Mouse (Mus musculus) CH12.LX (cell line): Measurements from ENCODE around the gene Zfand6. TPM values are rescaled to one million over a fixed set of nuclear protein-coding genes. Genes with fewer than 3 reads are reported as not detected.

Experiments used
- DNase-seq: peaks from one replicate; pipeline ENCODE4 v3.0.0-alpha.2; 2013; ENCODE audit errors: extremely low read depth
- H3K27ac ChIP-seq: 2 replicates; pipeline ENCODE4 v1.5.1; 2012; ENCODE audit warnings: low read depth, mild to moderate bottlenecking, control low read depth, moderate library complexity; ENCODE audit not compliant: insufficient read depth
- H3K27me3 ChIP-seq: replicated peaks from 2 replicates; pipeline ENCODE3; 2012; ENCODE audit warnings: inconsistent platforms
- H3K36me3 ChIP-seq, 2 experiments: replicated peaks in 1 of 2; 2 replicates each; pipeline versions ENCODE3 to v1.6.1; 2012; ENCODE audit warnings: inconsistent platforms in 1 of 2, low read length in 1 of 2, mild to moderate bottlenecking in 1 of 2, mixed read lengths in 1 of 2, moderate library complexity in 1 of 2; ENCODE audit not compliant: control insufficient read depth in 1 of 2, insufficient read depth in 1 of 2
- H3K4me1 ChIP-seq, 2 experiments: 2 replicates each; pipeline ENCODE4 v1.6.1; 2012; ENCODE audit warnings: inconsistent platforms in 1 of 2, moderate library complexity in 1 of 2; ENCODE audit not compliant: insufficient read depth in 2 of 2, control insufficient read depth in 1 of 2
- H3K4me2 ChIP-seq: 2 replicates; pipeline ENCODE4 v1.6.1; 2012; ENCODE audit warnings: low read depth, mild to moderate bottlenecking, control low read depth; ENCODE audit not compliant: poor library complexity, insufficient read depth, severe bottlenecking
- H3K4me3 ChIP-seq, 3 experiments: fragments of 150-350 bp in 1 of 3; sonication (generic) in 1 of 3; replicated peaks in 1 of 3; 2 replicates each; pipeline versions ENCODE3 to v1.5.1; 2011 to 2012; ENCODE audit warnings: low read depth in 2 of 3, low read length in 2 of 3, mild to moderate bottlenecking in 2 of 3, moderate library complexity in 2 of 3, control low read depth in 1 of 3, improper control_type of control experiment in 1 of 3, inconsistent platforms in 1 of 3, mixed read lengths in 1 of 3; ENCODE audit not compliant: poor library complexity in 1 of 3
- H3K79me2 ChIP-seq: replicated peaks from 2 replicates; pipeline ENCODE4 v1.6.1; 2012; ENCODE audit warnings: mild to moderate bottlenecking, moderate library complexity; ENCODE audit not compliant: control insufficient read depth, poor library complexity, insufficient read depth, severe bottlenecking; ENCODE audit errors: extremely low read depth
- H3K9ac ChIP-seq: 2 replicates; pipeline ENCODE4 v1.6.1; 2012; ENCODE audit warnings: low read depth, mild to moderate bottlenecking, control low read depth, moderate library complexity; ENCODE audit not compliant: insufficient read depth
- H3K9me3 ChIP-seq: replicated peaks from 2 replicates; pipeline ENCODE3; 2012; ENCODE audit warnings: low read length, inconsistent platforms, mixed read lengths
- EP300 ChIP-seq: IDR thresholded peaks from 2 replicates; pipeline ENCODE4 v1.6.1; 2011; ENCODE audit warnings: low read length, improper control_type of control experiment
- GABPA ChIP-seq: IDR thresholded peaks from 2 replicates; pipeline ENCODE4 v1.6.1; 2012; ENCODE audit warnings: low read depth, low read length, improper control_type of control experiment, inconsistent platforms; ENCODE audit not compliant: insufficient replicate concordance
- HCFC1 ChIP-seq: IDR thresholded peaks from 2 replicates; pipeline ENCODE4 v1.6.1; 2012; ENCODE audit warnings: low read depth, mild to moderate bottlenecking, inconsistent platforms, low read length, improper control_type of control experiment
- KAT2A ChIP-seq: IDR thresholded peaks from 2 replicates; pipeline ENCODE4 v1.6.1; 2012; ENCODE audit warnings: low read length, improper control_type of control experiment, inconsistent platforms; ENCODE audit not compliant: insufficient replicate concordance
- MAFK ChIP-seq: IDR thresholded peaks from 2 replicates; pipeline ENCODE4 v1.6.1; 2011; ENCODE audit warnings: low read length, improper control_type of control experiment; ENCODE audit not compliant: insufficient replicate concordance
- MAX ChIP-seq: IDR thresholded peaks from 2 replicates; pipeline ENCODE4 v1.6.1; 2011; ENCODE audit warnings: low read length, improper control_type of control experiment
- MEF2A ChIP-seq: IDR thresholded peaks from 2 replicates; pipeline ENCODE4 v1.6.1; 2014; ENCODE audit warnings: low read depth, mild to moderate bottlenecking, inconsistent platforms, low read length, improper control_type of control experiment, borderline replicate concordance
- MXI1 ChIP-seq: IDR thresholded peaks from 2 replicates; pipeline ENCODE4 v1.6.1; 2011; ENCODE audit warnings: mild to moderate bottlenecking, low read depth, low read length, improper control_type of control experiment
- POLR2A ChIP-seq: IDR thresholded peaks from 2 replicates; pipeline ENCODE4 v1.6.1; 2011; ENCODE audit warnings: low read depth, mild to moderate bottlenecking, improper control_type of control experiment, low read length
- POLR2AphosphoS2 ChIP-seq: IDR thresholded peaks from 2 replicates; pipeline ENCODE4 v1.6.1; 2011; ENCODE audit warnings: low read depth, low read length, improper control_type of control experiment
- RAD21 ChIP-seq: IDR thresholded peaks from 2 replicates; pipeline ENCODE4 v1.6.1; 2011; ENCODE audit warnings: low read depth, mild to moderate bottlenecking, low read length, improper control_type of control experiment, moderate library complexity
- RCOR1 ChIP-seq: conservative IDR thresholded peaks from 2 replicates; pipeline ENCODE4 v1.6.1; 2012; ENCODE audit warnings: low read depth, mild to moderate bottlenecking, inconsistent platforms, low read length, improper control_type of control experiment
- SIN3A ChIP-seq: IDR thresholded peaks from 2 replicates; pipeline ENCODE4 v1.6.1; 2012; ENCODE audit warnings: low read length, improper control_type of control experiment, inconsistent platforms
- TCF12 ChIP-seq: IDR thresholded peaks from 2 replicates; pipeline ENCODE4 v1.6.1; 2014; ENCODE audit warnings: low read depth, mild to moderate bottlenecking, inconsistent platforms, low read length, improper control_type of control experiment
- ZC3H11A ChIP-seq: IDR thresholded peaks from 2 replicates; pipeline ENCODE4 v1.6.1; 2012; ENCODE audit warnings: low read depth, mild to moderate bottlenecking, inconsistent platforms, low read length, improper control_type of control experiment
- dilution Hi-C: fragments of 300-500 bp; cut with MboI; formaldehyde crosslinking; loops from 2 replicates; pipeline ENCODE4 v1.14.3; 2020; ENCODE audit warnings: low sequenced_read_pairs; ENCODE audit not compliant: extremely low pct_unique_long_range_greater_than_20kb, extremely low pct_ligation_motif_present
- in situ Hi-C: fragments of 300-500 bp; cut with MboI; formaldehyde crosslinking; loops from 3 replicates; pipeline ENCODE4 v1.14.3; 2019; ENCODE audit warnings: low sequenced_read_pairs, low pct_ligation_motif_present, low pct_unique_long_range_greater_than_20kb, mixed read lengths
- polyA plus RNA-seq: library from polyadenylated mRNA; unstranded; fragments of >175 nt; gene quantifications from 2 replicates; pipeline ENCODE4 v1.2.1, GENCODE M21; 2012; ENCODE audit warnings: low read depth; ENCODE audit not compliant: insufficient read length
- total RNA-seq, 2 experiments: library from RNA; depleted of rRNA; stranded (reverse); fragments of 300-350 nt in 1 of 2; fragments of >200 nt in 1 of 2; gene quantifications; 2 replicates each; pipeline ENCODE4 v1.2.3; 2012 to 2014

The Zfand6 gene
- total and polyA plus RNA-seq, 3 experiments, result 57.5 to 196 (median 78.0) TPM

- no peak overlapping the region for H3K4me3 ChIP-seq
- H3K27ac ChIP-seq, result no peak overlapping the region
- no peak for DNase-seq
- no peak for TF ChIP-seq EP300
- no peak for TF ChIP-seq MAX
- TF ChIP-seq ZC3H11A, result no peak
- TF ChIP-seq SIN3A, result no peak
- TF ChIP-seq MAFK, result no peak
- TF ChIP-seq POLR2A, result no peak
- no peak for TF ChIP-seq KAT2A
- no peak for TF ChIP-seq MXI1
- TF ChIP-seq GABPA, result no peak
- TF ChIP-seq RAD21, result no peak
- H3K36me3 ChIP-seq, result peaks cover 9 to 35% of the 10 kb centered on the region in 2 experiments
- dilution Hi-C loops (no loop called here), in situ Hi-C loops (no loop called here)
- no peak overlapping the region for H3K4me2 ChIP-seq
- peaks cover under 1 to 18% of the 10 kb centered on the region in 2 experiments; a peak in 3 of 4 replicates for H3K4me1 ChIP-seq
- H3K79me2 ChIP-seq, result no peaks in the 10 kb centered on the region
- no peaks in the 10 kb centered on the region for H3K27me3 ChIP-seq
- no peaks in the 10 kb centered on the region for H3K9me3 ChIP-seq
- H3K9ac ChIP-seq, result no peak overlapping the region
Observed at GRCm38 (mm10) chr7:84579769-84580168, 110.0 kb downstream of the Zfand6 start.

- peaks cover 4 to 26% of the 10 kb centered on the region in 2 experiments for H3K36me3 ChIP-seq
- peaks cover 2 to 9% of the 10 kb centered on the region in 2 experiments; a peak in 1 of 4 replicates for H3K4me1 ChIP-seq
- H3K27ac ChIP-seq, result no peak overlapping the region
- H3K9me3 ChIP-seq, result no peaks in the 10 kb centered on the region
- TF ChIP-seq SIN3A, result no peak
- no peak for TF ChIP-seq POLR2AphosphoS2
- TF ChIP-seq RCOR1, result no peak
- TF ChIP-seq MEF2A, result no peak
- no peak overlapping the region for H3K4me2 ChIP-seq
- dilution Hi-C loops, result no loop called here
- no peak for DNase-seq
- no peak overlapping the region for H3K4me3 ChIP-seq
- H3K9ac ChIP-seq, result no peak overlapping the region
- no peaks in the 10 kb centered on the region for H3K27me3 ChIP-seq
- H3K79me2 ChIP-seq, result no peaks in the 10 kb centered on the region
- in situ Hi-C loops, result no loop called here
Observed at GRCm38 (mm10) chr7:84578841-84579240, 110.9 kb downstream of the Zfand6 start.

GRCm38 (mm10) chr7:84577034-84577433 lies 112.7 kb downstream of the Zfand6 start:
- dilution Hi-C loops (no loop called here), in situ Hi-C loops (no loop called here)
- Histone ChIP-seq H3K9ac (no peak overlapping the region), H3K27ac (no peak overlapping the region), H3K79me2 (no peaks in the 10 kb centered on the region), H3K27me3 (no peaks in the 10 kb centered on the region), H3K9me3 (no peaks in the 10 kb centered on the region), H3K36me3 (peaks cover 0 to 11% of the 10 kb centered on the region in 2 experiments), H3K4me1 (peaks cover 2 to 7% of the 10 kb centered on the region in 2 experiments; a peak in 1 of 4 replicates), H3K4me2 (no peak overlapping the region), H3K4me3 (no peak overlapping the region)
- no peak for TF ChIP-seq HCFC1
- TF ChIP-seq TCF12, result no peak
- no peak for TF ChIP-seq MAFK
- DNase-seq, result no peak
